Mouse (Mus musculus) erythroblast, adult 5-6 weeks (primary cell): ENCODE measurements around the gene Gcnt1. TPM values are rescaled to one million over a fixed set of nuclear protein-coding genes. Genes with fewer than 3 reads are reported as not detected.

Experiments
- ATAC-seq: replicated peaks from 2 replicates; pipeline ENCODE4 v1.8.0; 2016; ENCODE audit warnings: moderate number of reproducible peaks, mild to moderate bottlenecking, moderate TSS enrichment, inconsistent platforms; ENCODE audit not compliant: poor library complexity, low FRiP score, severe bottlenecking
- total RNA-seq, 2 experiments: library from RNA; stranded (forward) in 1 of 2; stranded (reverse) in 1 of 2; fragments of 150-400 nt in 1 of 2; fragments of 200-764, 138-1000 nt in 1 of 2; gene quantifications; 2 replicates each; pipeline versions ENCODE4 v1.2.3 to v1.2.4; 2015 to 2017; ENCODE audit warnings: low replicate concordance in 2 of 2

Gene Gcnt1
- total RNA-seq (2015; ENCODE audit: low replicate concordance) = 228 and 254 TPM in 2 replicates
- 300 and 309 TPM in 2 replicates for total RNA-seq (2017; ENCODE audit: low replicate concordance)

DNA sequence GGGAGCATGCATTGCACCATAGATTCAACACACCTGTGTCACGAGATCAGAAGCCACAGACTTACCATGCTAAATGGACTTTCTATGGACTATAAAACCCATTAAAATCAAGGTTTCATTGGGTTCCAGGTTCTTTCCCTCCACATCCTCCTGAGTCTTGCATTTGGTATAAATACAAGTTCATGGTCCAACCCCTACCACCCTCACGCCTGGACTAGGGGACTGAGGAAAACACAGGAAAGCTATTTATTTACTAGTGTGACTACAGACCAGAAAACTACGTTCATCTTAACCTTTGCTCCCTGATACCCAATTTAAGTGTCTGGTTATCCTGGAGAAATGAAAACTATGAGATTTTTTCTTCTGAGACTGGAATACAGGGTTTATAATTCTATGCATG lies at the start of gene Gcnt1:
Gene Gcnt1, minus strand, starts transcription at position 144 of the 400 bp plus-strand sequence.
- no peak for ATAC-seq

DNA sequence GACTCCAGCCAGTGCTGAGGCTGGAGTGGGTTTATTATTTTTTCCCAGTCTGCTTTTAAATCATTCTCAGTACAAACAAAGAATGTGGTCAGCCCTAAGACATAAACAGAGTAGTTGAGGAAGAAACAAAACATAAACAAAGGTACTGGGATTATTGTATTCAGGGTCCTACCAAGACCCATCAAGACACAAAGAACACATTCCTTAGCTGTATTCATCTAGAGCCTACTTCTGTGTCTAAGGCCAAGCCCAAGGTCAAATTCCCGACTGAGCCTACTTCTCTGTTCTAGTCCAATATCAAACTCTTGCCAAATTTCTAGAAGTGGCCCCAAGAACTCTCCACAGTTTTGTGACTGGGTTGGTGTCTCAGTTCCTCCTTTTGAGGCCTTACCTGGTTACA lies 45.2 kb upstream of the Gcnt1 start:
- no peak for ATAC-seq

DNA sequence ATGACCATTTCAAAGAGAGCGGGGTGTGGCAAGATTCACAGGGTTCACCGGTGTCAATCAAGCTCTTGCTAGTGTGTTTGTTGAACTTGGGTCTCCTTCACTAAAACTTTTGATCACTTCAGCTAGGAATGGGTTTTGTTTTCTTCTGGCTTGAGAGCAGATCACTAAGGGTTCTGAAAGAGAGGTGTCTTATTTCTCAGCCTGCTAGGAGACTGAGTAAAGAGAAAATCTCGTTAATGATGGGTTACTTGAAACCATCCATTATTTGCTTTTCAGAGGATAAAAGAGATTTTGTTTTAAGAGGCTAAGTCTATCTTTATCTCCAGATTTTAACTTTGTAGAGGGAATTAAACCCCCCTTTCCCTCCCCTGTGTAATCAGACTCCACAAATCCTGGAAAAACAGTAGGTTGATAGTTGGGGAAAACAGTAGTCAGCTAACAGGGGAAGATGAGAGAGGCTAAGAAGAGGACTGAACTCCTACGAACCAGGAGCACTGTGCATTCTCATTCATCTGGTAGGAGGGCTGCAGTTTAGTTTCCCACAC lies 40.3 kb upstream of the Gcnt1 start:
- no peak for ATAC-seq

DNA sequence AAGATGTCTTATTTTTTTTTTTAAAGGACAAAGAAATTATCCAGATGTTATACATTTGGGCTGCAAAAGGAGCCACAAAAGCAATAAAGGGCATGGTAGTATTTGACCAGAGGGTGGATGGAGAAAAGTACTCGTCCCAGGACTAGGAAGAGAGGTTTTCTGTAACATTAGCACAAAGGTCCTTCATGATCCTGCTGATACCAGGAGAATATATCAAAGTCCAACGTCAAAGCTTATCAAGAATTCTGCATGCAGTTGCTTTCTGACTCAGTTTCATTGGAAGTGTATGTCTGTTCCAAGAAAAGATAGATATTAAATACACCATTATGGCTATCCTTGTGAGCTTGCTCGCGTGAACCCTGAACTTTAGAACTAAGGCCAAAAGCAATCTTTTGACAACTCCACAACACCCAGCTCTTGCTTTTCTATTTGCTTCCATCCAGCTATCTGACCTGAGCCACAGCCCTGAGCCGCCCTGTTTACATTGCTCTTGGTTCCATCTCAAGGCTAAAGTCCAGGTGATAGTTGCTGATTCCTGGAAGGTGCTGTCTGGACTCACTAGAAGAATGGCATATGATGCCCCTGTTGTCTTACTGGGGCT lies 37.9 kb upstream of the Gcnt1 start:
- ATAC-seq = no peak

DNA sequence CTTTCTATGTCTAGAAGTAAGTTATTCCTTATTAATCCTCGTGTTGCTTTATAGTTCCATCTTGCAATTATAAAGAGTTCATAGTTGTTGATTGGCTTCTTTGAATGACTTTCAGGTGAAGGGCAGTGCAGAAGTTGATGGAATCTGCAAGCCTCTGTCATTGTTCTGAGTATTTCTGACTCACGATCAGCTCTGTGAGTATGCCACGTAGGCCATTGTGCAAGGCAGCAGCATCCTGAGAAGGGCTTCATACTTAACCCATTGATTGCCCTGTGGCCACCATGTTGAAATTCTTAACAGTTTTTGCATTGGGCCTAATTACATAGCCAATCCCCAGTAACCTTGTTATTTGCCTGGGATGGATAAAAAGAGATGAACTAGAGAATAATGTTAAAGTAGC lies 36.7 kb upstream of the Gcnt1 start:
- no peak for ATAC-seq

DNA sequence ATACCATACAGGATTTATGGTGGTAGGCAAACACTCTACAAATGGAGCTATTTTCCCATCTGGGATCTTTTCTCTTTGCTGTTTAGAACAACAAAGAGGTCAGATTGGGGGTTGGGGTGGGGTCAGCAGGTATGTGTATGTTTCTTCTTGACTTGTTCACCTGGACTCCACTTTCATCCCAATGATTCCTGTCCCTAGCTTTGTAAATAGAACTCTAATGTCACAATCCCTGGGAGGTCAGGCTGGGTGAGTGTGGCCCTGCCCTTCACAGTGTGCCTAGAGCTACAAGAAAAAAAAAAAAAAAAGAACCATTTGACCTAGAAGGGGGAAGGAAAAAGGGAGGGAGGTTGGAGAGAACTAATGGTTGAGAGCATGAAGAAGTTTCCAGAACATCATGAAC lies 35.9 kb upstream of the Gcnt1 start:
- ATAC-seq = no peak

DNA sequence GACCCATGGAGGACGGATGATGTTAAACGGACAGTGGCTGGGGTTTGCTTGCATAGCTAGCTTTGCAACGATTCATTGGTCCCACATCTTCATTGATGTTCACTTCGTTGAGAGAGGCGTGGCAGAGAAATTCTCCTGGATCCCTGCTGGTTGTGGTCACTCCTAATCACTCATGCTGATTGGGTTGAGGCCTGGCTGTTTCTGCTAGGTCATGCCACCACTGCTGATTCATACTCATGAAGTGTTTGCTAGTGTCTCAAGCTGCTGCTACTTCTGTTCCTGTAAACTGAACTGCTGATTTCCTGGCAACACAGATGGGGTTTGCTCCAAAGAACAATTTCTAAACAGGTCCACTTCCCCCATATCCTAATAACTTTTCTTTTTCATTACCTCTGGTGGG lies 34.2 kb upstream of the Gcnt1 start:
- ATAC-seq = peak; percentile 87

DNA sequence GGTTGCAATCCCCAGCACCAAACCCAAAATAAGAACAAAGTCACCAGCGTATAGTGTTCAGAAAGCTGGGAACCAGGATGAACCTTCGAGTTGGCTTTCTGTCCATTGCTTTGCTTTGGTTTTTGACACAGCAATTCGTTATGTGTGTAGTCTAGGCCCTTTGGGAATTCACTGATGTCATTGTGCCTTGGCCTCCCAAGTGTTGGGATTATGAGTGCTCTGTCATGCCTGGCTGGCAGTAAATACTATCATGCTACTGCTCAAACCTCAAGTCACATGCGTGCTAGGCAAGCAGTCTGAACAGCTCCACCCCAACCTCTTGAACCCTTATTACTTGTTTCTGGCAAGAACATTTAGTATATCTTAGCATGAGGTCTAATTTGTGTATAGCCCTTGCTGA lies 30.5 kb upstream of the Gcnt1 start:
- no peak for ATAC-seq

DNA sequence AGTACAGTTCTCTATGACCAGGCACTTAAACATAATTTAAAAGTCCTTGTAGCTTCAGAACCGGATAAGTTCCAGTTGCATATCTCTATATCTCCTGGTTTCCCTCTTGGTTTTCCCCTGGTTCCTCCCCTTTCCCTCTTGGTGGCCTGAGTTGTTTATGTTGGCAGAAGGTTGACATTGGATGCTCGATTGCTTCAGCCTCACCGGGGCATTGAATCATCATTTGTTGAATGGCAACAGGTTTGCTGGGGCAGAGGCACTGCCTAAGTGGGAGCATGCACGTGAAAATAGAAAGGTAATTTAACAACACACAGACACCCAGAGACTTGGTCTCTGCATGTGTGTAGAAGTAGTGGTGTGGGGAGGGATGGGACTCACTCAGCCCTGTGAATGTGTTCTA lies 27.9 kb upstream of the Gcnt1 start:
- no peak for ATAC-seq

DNA sequence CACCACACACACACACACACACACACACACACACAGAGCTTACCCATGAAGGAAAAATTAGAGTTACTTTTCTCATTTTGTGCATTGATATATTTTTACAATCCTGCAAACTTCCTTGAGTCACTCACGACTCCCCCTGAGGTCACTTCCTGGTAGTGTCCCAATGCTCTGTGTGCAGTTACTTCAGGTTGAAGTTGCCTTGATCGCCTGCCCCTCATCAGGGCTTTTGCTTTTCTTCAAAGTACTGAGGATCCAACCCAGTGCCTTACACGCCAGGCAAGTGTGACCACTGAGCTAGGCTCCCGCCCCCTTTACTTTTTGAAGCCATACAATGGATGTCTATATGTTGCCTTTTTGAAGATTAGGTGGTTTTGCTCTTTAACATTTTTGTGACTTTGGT lies 27.3 kb upstream of the Gcnt1 start:
- ATAC-seq = no peak

DNA sequence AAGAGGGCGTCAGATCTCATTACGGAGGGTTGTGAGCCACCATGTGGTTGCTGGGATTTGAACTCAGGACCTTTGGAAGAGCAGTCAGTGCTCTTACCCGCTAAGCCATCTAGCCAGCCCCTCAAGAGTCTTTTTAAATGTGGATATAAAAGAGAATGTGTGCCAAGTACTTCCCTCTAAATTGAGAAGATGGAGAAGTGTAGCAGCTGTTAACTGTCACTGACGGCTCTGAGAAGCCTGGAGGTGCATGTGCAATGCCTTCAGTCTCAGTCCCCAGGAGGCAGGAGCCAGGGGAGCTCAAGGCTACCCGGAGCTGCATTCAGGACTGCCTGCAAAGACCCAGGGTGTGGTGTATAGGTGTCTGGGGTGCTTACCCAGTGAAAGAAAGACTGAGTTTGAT lies 25.3 kb upstream of the Gcnt1 start:
- no peak for ATAC-seq

DNA sequence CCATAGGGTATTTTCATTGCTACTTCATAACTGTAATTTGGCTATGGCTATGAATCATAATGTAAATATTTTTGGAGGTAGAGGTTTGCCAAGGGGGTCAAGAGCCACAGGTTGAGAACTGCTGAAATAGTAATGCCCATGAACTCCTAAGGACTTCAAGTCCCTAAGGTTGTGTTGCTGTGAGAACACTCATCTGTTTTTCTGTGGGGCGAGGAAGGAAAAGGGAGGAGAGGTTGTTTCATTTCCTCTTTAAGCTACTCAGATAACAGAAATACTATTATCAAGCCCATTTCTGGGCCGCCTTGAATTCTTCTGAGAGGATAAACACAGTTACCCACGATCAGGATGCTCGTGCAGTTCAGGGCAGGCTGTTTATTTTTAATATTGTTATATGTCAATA lies 24.2 kb upstream of the Gcnt1 start:
- no peak for ATAC-seq

DNA sequence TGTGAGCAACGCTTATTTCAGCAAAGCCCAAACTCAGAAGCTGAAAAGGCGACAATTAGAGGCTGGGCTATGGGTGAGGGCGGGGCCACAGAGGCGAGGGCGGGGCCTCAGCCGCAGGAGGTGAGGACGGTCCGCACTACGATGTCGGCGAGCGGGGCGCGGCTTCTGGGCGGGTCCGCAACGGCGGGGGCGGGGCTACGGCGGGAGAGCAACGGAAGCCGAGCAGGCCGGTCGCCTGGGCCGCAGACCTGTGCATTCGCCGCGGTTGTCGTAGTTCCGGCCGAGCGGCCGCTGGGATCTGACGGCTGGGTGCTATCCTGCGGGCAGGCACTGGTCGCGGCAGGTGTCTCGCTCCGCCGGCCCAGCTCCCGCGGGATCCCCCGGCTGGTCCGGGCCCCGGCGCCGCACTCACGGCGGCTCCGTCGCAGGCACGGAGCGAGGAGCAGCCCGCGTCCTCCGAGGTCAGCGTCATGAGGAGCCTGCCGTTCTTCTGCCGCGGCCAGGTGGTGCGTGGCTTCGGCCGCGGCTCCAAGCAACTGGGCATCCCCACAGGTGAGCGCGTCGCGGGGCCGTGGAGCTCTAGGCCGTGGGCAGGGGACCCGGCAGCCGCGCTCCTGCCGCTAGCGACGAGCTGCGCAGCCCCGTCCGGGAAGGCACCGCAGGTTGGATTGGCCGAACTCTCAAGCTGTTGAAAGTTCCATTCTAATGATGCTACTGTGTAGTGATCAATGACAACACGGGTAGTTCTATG lies 21.4 kb upstream of the Gcnt1 start, which contains the start of gene Rfk:
Gene Rfk, plus strand, starts transcription at position 203 of the 751 bp plus-strand sequence.
- peak; percentile 97 for ATAC-seq

DNA sequence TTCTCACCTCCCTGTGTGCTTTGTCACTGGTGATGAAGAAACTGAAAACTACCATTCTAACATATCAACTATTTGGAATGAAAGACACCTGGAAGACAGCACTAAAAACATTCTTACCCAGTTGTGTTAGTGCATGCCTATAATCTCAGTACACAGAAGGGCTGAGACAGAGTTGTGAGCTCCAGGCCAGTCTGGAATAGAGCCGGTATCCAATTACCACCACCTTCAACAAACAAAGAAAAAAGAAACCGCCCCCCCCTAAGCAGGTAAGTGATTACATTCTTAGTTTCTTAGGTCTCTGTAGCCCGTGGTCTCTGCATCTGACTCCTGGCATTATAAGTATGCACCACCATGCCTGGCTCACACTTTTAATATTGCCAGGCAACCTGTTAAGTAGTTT lies 20.2 kb upstream of the Gcnt1 start:
- no peak for ATAC-seq

DNA sequence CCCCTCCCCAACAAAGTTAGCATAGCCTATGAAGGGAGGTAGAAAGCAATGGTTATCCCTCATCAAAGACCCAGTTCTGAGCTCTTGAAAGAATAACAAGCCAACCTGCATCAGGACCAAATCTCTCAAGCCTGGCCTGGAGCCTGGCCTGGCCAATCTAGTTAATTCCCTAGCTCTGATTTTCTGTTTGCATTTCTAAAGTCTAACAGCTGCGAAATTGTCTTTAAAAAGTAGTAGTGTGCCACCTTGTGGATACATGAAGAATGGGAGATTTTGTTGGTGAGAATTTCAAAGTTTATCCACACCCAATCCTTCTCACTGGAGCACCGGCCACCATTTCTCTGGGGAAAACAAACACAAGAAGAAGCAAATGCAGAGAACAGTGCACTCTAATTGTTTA lies 15.8 kb upstream of the Gcnt1 start:
- ATAC-seq = peak; percentile 68

DNA sequence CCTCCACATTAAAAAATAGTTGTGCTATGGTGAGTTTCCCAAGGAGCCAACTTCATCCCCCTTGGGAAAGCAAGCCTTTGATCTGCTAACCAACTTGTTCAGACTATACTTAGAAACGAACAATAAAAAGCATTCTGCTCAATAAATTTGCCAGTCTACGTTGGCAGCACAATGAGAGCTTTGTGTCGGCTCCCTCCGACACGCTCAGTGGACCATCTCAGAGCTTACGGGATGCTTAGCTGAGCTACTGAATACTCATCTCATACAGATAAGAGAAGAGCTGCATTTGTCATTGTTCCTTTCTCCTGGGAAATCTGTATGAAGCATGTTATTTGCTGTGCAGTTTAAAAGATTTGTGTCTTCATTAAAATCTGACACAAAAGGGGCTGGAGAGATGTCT lies 13.8 kb upstream of the Gcnt1 start:
- no peak for ATAC-seq

DNA sequence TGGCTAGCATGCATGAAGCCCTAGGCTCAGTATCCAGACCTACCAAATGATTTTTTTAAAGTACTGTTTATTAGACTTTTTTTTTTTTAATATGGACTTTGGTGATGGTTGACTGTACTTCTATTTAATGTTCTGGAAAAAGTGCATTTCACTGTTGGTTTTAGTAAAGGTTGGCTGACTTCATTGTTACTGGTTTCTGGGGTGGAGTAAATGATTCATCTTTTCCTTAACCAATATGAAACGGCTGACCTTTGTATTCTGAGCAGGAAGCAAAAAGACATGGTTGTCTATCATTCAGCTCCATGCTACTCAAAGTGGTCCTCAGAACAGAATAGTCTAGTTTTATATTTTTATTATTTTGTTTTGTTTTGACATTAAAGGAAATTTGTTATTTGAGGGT lies 12.8 kb upstream of the Gcnt1 start:
- ATAC-seq = no peak

DNA sequence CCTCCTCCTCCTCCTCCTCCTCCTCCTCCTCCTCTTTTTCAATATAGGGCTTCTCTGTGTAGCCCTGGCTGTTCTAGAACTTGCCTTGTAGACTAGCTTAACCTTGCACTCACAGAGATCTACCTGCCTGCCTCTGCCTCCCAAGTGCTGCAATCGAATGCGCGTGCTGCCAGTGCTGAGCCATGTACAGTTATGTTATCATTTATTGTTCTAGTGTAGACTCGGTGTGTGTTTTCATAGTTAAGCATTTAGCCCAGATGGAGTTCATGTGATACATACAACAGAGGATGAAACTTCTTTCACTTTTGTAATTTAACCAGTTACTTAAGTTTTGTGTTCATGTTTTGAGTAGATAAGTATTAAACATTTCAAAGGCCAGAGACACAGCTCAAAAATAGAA lies 12.4 kb upstream of the Gcnt1 start:
- no peak for ATAC-seq

DNA sequence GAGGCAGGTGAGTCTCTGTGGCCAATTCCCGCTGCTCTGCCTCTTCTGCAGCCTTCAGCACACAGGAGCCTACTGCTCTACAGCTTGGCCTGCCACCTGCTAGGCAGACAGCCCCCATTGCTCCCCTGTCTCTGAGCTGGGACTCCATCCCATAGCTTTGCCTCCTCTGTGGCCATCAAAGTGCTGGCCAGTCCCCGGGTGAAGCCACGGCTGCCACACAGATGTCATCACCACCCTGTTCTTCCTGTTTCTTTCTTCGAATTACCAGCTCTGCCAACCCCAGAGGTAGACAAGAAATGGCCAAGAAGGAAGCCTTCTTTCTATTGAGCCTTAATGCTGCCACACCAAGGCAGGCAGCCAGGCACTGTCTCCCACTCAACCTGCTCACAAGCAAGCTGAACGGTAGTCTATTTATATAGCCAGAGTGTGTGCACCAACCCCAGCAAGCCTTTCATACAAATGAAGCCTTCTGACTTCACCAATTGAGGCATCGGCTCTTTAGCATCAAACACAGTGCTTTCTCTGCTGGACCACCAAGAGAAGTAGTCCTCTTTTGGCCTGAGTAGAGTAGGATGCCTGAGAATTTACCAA lies 10.3 kb upstream of the Gcnt1 start:
- ATAC-seq = no peak

DNA sequence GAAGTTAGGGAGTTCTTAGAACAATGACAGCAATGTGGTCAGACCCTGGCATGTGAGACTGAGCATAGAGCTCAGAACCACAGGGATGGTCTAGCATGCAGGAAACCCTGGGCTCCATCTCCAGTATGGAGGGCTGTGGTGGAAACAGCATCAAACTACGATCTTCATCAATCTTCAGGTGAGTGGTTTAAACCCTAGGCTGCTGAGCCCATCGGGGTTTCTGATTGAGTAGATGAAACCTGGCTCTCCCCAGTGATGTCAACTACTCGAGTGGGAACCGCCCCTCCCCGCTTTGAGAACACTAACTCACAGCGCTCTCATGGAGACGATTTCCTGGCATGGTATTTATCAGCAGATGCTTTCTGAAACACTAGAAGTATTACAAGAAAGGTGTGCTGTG lies 7.9 kb upstream of the Gcnt1 start:
- ATAC-seq = no peak

DNA sequence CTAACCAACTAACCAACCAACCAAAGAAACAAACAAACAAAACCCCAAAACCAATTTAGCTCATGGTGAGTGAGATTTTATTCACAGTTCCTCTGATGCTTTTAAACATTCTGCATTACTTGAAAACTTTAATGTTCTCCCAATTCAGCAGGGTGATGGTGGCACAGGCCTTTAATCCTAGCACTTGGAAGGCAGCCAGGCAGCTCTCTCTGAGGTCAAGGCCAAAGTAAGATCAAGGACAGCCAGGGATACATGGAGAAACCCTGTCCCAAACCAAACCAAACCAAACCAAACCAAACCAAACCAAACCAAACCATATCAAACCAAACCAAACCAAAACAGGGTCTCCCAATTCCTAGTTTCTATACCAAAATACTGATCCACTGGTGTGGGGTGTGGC lies 6.2 kb upstream of the Gcnt1 start:
- ATAC-seq = no peak
